Mouse (Mus musculus): Measurements from ENCODE around the gene Knop1. TPM values are rescaled to one million over a fixed set of nuclear protein-coding genes. Genes with fewer than 3 reads are reported as not detected.

Knop1 gene
- polyA plus RNA-seq, 1 experiment: 9.5 TPM

DNA sequence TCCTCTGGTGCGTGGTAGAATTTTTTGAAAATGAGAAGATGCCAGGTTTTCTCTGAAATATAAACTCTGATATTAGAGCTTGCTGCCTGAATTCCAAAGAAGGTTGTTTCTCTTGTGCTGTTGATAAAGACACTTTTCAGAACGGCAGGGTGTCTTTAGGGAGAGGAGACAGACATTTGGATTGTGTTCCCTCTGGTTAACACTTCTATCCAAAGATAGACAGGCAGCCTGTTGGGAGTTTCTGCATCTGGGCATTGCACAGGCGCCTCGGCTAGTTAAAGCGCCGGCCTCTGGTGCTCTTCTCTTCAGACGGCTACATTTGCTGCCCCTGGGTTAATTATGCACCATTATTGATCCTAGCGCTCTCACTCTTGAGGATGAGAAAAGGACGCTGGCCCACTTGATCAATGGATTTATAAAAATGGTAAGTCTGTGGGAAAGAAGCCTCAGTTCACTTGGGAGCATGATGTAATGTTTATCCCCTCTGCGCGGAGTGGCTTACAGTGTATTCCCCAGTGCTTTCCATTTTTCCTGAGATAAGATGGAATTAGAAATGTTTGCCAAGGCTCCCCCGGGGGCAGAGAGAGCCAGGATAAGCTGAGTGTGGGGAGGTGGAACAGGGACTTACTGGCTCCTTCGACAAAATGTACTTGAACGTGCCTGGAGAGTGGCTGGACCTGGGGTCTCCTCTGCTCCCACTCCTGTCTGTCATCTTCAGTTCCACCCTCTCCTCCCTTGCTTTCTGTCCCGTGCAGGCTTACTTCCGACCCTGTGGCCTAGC is 49.2 kb downstream of the Knop1 start:
- no peaks in the 10 kb centered on the region; the same call in 1 of the 2 replicates for H3K4me1 ChIP-seq (ENCODE audit: control insufficient read depth, insufficient read depth, low read length)
- no peak for TF ChIP-seq POLR2A (IDR thresholded peaks at IDR 0.05; ENCODE audit: borderline replicate concordance, extremely low read depth, low read depth, low read length)
- no peak for TF ChIP-seq CTCF (IDR thresholded peaks at IDR 0.05; ENCODE audit: insufficient read depth, low read length)
- no peak for DNase-seq
- no peak overlapping the region for H3K4me3 ChIP-seq (replicated peaks; ENCODE audit: extremely low read depth, low read depth, low read length)
- WGBS: 63% methylated on average over 16 of the region's 16 CpGs

DNA sequence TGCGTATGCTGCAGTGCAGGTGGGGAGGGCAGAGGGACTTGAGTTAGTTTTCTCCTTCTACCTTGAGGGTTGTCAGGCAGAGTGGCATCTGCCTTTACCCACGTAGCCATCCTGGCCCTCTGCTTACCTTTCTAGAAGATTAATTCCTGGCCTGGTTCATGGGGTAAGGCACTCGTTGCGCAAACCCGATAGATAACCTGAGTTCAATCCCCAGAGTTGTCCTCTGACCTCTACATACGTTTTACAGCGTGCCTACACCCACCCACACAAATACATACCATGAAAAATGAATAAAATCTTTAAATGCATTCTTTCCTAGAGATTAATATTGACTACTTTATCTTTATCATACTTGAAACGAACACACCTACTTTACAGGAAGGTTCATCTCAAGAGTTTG is 52.6 kb downstream of the Knop1 start:
- WGBS: 90% methylated on average over 8 of the region's 8 CpGs
- no peak for DNase-seq
- Histone ChIP-seq H3K4me3 (replicated peaks; ENCODE audit: extremely low read depth, low read depth, low read length) (no peak overlapping the region), H3K4me1 (ENCODE audit: control insufficient read depth, insufficient read depth, low read length) (no peaks in the 10 kb centered on the region; the same call in 1 of the 2 replicates)
- TF ChIP-seq POLR2A (IDR thresholded peaks at IDR 0.05; ENCODE audit: borderline replicate concordance, extremely low read depth, low read depth, low read length) (no peak), CTCF (IDR thresholded peaks at IDR 0.05; ENCODE audit: insufficient read depth, low read length) (no peak)

DNA sequence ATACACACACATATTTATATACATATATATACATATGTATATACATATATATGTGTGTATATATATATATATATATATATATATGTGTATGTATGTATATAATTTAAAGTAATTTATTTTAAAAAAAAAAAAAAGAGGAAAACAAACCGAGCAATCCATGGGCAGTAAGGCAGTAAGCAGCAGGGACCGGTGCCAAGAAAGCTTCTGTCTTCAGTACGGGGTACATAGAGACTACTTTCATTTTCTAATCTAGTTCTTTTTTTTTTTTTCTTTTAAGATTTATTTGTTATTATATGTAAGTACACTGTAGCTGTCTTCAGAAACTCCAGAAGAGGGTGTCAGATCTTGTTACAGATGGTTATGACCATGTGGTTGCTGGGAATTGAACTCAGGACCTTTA is 54.3 kb downstream of the Knop1 start:
- no peak overlapping the region for H3K4me3 ChIP-seq (replicated peaks; ENCODE audit: extremely low read depth, low read depth, low read length)
- H3K4me1 ChIP-seq (ENCODE audit: control insufficient read depth, insufficient read depth, low read length): no peaks in the 10 kb centered on the region
- DNase-seq: no peak
- 46% methylated on average over 3 of the region's 3 CpGs for whole genome bisulfite sequencing
- TF ChIP-seq POLR2A (IDR thresholded peaks at IDR 0.05; ENCODE audit: borderline replicate concordance, extremely low read depth, low read depth, low read length): no peak
- no peak for TF ChIP-seq CTCF (IDR thresholded peaks at IDR 0.05; ENCODE audit: insufficient read depth, low read length)

DNA sequence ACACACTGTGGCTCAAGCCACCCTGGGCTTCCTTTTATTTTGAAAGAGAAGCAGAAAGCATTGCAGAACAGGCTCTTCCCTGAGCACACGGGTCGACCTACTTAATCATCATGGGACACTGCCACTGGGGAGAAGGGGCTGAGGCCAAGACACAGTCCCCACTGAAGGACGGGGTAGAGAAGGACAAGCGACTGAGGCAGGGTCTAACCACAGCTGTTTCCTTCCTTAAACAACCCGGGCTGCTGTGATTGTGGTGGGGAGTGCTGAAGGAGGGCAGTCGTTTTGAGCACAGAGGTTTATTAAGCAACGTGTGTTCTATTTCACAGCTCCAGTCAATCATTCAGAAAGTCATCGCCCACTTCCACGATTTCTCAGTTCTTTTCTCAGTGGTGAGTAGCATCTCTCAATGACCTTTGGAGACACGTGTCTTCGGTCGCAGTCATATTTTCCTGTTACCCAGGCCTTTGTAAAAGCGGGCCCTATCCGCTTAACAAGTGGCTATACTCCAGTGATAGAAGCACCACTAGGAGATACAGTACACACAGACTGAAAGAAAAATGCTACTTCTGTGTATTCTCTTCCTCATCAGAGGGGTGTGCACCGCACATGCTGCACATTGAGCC is 55.8 kb downstream of the Knop1 start:
- TF ChIP-seq POLR2A (IDR thresholded peaks at IDR 0.05; ENCODE audit: borderline replicate concordance, extremely low read depth, low read depth, low read length) (no peak), CTCF (IDR thresholded peaks at IDR 0.05; ENCODE audit: insufficient read depth, low read length) (no peak)
- 78% methylated on average over 15 of the region's 15 CpGs for WGBS
- Histone ChIP-seq H3K4me3 (replicated peaks; ENCODE audit: extremely low read depth, low read depth, low read length) (no peak overlapping the region), H3K4me1 (ENCODE audit: control insufficient read depth, insufficient read depth, low read length) (no peaks in the 10 kb centered on the region)
- DNase-seq: no peak

DNA sequence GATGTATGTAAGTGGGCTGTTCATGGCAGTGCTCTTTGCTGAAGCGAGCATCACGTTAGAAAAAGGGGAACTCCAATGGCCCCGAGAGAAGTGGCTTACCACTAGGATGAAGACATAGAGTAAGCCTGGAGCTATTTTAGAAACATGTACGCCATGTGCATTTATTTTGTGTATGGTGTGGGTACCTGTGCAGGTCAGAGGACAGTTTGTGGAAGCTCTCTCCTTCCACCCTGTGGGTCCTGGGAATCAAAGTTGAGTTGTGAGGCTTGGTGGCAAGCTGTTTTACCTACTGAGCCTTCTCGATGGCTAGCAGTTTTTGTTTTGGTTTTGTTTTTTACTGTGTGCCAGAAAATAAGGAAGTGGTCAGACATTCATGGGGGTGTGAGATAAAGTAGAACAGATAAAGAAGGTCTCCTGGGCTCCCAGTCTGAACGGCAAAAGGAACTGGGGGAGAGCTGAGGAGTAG is 57.9 kb downstream of the Knop1 start:
- WGBS: 71% methylated on average over 6 of the region's 6 CpGs
- TF ChIP-seq POLR2A (IDR thresholded peaks at IDR 0.05; ENCODE audit: borderline replicate concordance, extremely low read depth, low read depth, low read length) (no peak), CTCF (IDR thresholded peaks at IDR 0.05; ENCODE audit: insufficient read depth, low read length) (no peak)
- no peak for DNase-seq
- Histone ChIP-seq H3K4me1 (ENCODE audit: control insufficient read depth, insufficient read depth, low read length) (no peaks in the 10 kb centered on the region), H3K4me3 (replicated peaks; ENCODE audit: extremely low read depth, low read depth, low read length) (peak overlapping the region; percentile 43)

DNA sequence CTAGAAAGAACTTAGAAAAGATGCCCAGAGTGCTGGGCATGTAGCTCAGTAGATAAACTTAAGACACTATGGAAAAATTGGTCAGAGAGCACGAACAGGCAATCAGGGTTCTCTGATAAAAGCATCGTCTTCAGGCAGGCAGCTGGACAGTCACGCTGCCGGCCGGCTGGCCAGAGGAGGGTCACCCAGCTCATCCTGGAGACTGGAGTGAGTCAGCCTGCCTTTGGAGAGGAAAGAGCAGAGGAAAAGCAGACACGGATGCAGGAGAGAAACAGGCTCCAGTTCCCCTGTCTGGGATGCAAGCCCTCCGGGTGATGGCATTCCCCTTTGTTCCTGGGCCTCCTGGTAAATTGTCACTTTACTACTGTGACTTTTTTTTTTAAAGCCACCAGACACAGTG is 58.5 kb downstream of the Knop1 start:
- no peaks in the 10 kb centered on the region for H3K4me1 ChIP-seq (ENCODE audit: control insufficient read depth, insufficient read depth, low read length)
- H3K4me3 ChIP-seq (replicated peaks; ENCODE audit: extremely low read depth, low read depth, low read length): no peak overlapping the region
- TF ChIP-seq POLR2A (IDR thresholded peaks at IDR 0.05; ENCODE audit: borderline replicate concordance, extremely low read depth, low read depth, low read length) (no peak), CTCF (IDR thresholded peaks at IDR 0.05; ENCODE audit: insufficient read depth, low read length) (no peak)
- DNase-seq: no peak
- 81% methylated on average over 7 of the region's 7 CpGs for WGBS

DNA sequence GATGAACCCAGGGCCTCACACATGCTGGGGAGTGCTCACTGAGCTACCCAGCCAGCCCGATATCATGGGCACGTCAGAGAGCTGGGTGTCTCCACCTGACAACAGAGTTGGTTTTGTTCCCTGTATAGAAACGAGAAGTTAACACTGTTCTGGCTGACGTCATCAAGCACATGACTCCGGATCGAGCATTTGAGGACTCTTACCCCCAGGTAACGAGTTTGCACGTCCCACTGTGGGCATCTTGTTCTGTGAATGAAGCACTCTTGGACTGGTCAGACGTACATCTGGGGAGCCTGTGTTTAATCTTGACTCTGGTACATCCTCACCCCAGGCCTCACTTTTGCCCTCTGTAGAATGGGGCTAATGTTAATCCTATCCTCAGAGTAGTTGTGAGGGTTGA is 59.2 kb downstream of the Knop1 start:
- no peak for TF ChIP-seq POLR2A (IDR thresholded peaks at IDR 0.05; ENCODE audit: borderline replicate concordance, extremely low read depth, low read depth, low read length)
- no peak for TF ChIP-seq CTCF (IDR thresholded peaks at IDR 0.05; ENCODE audit: insufficient read depth, low read length)
- DNase-seq: no peak
- H3K4me3 ChIP-seq (replicated peaks; ENCODE audit: extremely low read depth, low read depth, low read length): no peak overlapping the region
- 70% methylated on average over 9 of the region's 9 CpGs for WGBS
- H3K4me1 ChIP-seq (ENCODE audit: control insufficient read depth, insufficient read depth, low read length): no peaks in the 10 kb centered on the region

DNA sequence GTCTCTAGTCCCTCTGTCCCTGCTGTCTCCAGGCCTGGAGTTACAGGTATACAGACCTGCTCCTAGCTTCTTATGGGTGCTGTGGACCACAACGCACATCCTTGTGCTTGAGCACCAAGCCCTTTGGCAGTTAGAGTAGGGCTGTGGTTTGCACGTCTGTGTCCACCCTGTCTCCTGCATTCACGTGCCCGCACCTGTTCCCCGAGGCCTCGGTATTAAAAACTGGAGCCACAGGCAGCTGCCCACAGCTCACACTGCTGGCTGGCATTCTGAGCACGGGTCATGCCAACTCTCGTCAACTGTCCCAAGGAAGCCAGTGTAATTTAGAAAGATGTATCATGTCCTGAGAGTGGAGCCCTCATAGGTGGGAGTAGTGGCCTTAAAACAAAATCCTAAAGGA is 60.3 kb downstream of the Knop1 start:
- DNase-seq: no peak
- Histone ChIP-seq H3K4me3 (replicated peaks; ENCODE audit: extremely low read depth, low read depth, low read length) (no peak overlapping the region), H3K4me1 (ENCODE audit: control insufficient read depth, insufficient read depth, low read length) (no peaks in the 10 kb centered on the region)
- no peak for TF ChIP-seq POLR2A (IDR thresholded peaks at IDR 0.05; ENCODE audit: borderline replicate concordance, extremely low read depth, low read depth, low read length)
- no peak for TF ChIP-seq CTCF (IDR thresholded peaks at IDR 0.05; ENCODE audit: insufficient read depth, low read length)
- 95% methylated on average over 8 of the region's 8 CpGs for WGBS

DNA sequence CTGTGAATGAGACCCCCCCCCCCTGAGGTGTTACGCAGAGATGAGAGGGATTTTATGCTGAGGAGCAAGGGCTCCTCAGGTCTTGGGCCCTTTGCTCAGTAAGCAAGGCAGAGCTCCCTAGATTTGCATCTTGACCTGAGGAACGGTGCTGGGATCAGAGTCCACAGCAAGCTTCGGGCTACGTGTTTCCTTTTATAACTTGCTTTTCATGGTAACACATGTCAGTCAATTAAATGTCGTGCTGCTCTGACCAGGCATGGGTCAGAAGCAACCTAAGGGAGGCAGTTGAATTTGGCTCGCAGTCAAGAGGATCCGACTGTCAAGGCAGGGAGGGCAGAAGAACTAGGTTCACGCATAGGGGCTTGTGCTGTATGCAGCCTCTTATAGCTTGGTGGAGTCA is 62.2 kb downstream of the Knop1 start:
- DNase-seq: no peak
- Histone ChIP-seq H3K4me1 (ENCODE audit: control insufficient read depth, insufficient read depth, low read length) (no peaks in the 10 kb centered on the region), H3K4me3 (replicated peaks; ENCODE audit: extremely low read depth, low read depth, low read length) (no peak overlapping the region)
- WGBS: 88% methylated on average over 8 of the region's 8 CpGs
- TF ChIP-seq POLR2A (IDR thresholded peaks at IDR 0.05; ENCODE audit: borderline replicate concordance, extremely low read depth, low read depth, low read length): no peak
- TF ChIP-seq CTCF (IDR thresholded peaks at IDR 0.05; ENCODE audit: insufficient read depth, low read length): no peak

Other genes with a start within 250 kb of the Knop1 start
- gene Gde1, start 150.5 kb downstream of the Knop1 start, polyA plus RNA-seq (2012; rRNA removed): 307 and 574 TPM in 2 replicates
- gene Ccp110, start 143.7 kb downstream of the Knop1 start, polyA plus RNA-seq (2012; rRNA removed): 4.9 and 6.8 TPM in 2 replicates
- 40.1 and 41.7 TPM in 2 replicates for gene Vps35l, start 116.0 kb downstream of the Knop1 start, polyA plus RNA-seq (2012; rRNA removed)
- 4.6 and 4.8 TPM in 2 replicates for gene Iqck, start 502 bp downstream of the Knop1 start, polyA plus RNA-seq (2012; rRNA removed)
- gene Gprc5b, start 139.0 kb upstream of the Knop1 start, polyA plus RNA-seq (2012; rRNA removed): 31.3 and 46.6 TPM in 2 replicates